Mouse (Mus musculus): ENCODE measurements at regions not wholly inside any gene's neighbourhood (a gene's known extent, or its start where the extent isn't known, plus 50 kb on each side); places are given as distances from the start of the nearest gene placed in this dataset.
"Not testable (repeated sequence)": the region's sequence is repeated elsewhere in the genome, so short reads cannot be mapped to it uniquely, and the experiment has no call there.

DNA sequence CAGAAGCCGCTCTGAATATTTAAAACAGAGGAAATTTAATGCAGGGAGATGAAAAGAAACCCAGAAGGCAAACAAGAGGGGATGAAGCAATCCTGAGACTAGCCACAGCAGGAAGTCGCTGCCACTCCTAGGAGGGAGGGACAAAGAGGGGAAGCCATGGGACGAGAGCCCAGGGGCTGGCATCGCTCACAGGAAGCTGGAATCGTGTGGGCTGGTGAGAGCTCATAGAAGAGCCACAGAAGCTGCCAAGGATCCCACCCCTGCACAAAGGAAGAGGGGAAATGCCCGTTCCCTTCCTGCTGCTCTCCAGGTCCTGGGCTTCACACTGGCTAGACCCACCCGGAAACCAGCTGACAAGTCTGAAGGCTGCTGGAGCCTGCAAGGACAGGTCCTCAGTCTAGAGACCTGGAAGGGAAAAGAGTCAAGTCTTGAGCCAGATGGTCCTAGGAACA is 101.4 kb upstream of the Klf3 start:
- H3K9ac ChIP-seq (ENCODE audit: insufficient read depth, low read depth) = no peak overlapping the region
- TF ChIP-seq ETS1 (conservative IDR thresholded peaks at IDR 0.05; ENCODE audit: low read depth, low read length) (no peak), EP300 (IDR thresholded peaks at IDR 0.05; ENCODE audit: low read length) (no peak), SIN3A (IDR thresholded peaks at IDR 0.05; ENCODE audit: low read length) (no peak), BHLHE40 (IDR thresholded peaks at IDR 0.05; ENCODE audit: low read depth, low read length) (no peak), PAX5 (IDR thresholded peaks at IDR 0.05; ENCODE audit: low read length) (no peak), CHD1 (IDR thresholded peaks at IDR 0.05; ENCODE audit: low read depth, low read length) (no peak), USF1 (IDR thresholded peaks at IDR 0.05; ENCODE audit: low read depth, low read length) (no peak), CTCF (conservative IDR thresholded peaks at IDR 0.05 in 1 of 2, IDR thresholded peaks at IDR 0.05 in 1 of 2; ENCODE audit: low read depth in 2 of 2, low read length in 2 of 2) (no peak), TCF12 (IDR thresholded peaks at IDR 0.05; ENCODE audit: low read depth, low read length) (no peak), USF2 (conservative IDR thresholded peaks at IDR 0.05; ENCODE audit: low read depth, low read length) (no peak), ZKSCAN1 (IDR thresholded peaks at IDR 0.05; ENCODE audit: borderline replicate concordance, low read depth, low read length) (no peak)
- H3K4me3 ChIP-seq (replicated peaks in 1 of 3; ENCODE audit: low read depth in 2 of 3, low read length in 2 of 3, poor library complexity in 1 of 3) = no peak overlapping the region
- in situ Hi-C loops (cut with MboI; ENCODE audit: low pct_ligation_motif_present, low pct_unique_long_range_greater_than_20kb, low sequenced_read_pairs) = no loop called here
- H3K9me3 ChIP-seq (replicated peaks; ENCODE audit: low read length) = no peaks in the 10 kb centered on the region
- dilution Hi-C loops (cut with MboI; ENCODE audit: extremely low pct_ligation_motif_present, extremely low pct_unique_long_range_greater_than_20kb, low sequenced_read_pairs) = no loop called here
- H3K27me3 ChIP-seq (replicated peaks) = no peaks in the 10 kb centered on the region
- no peak overlapping the region for H3K27ac ChIP-seq (ENCODE audit: insufficient read depth, low read depth)
- H3K79me2 ChIP-seq (replicated peaks; ENCODE audit: control insufficient read depth, extremely low read depth, insufficient read depth, poor library complexity, severe bottlenecking) = no peaks in the 10 kb centered on the region
- no peaks in the 10 kb centered on the region for H3K36me3 ChIP-seq (replicated peaks in 1 of 2; ENCODE audit: control insufficient read depth in 1 of 2, insufficient read depth in 1 of 2, low read length in 1 of 2)
- 0 out of 2 replicates have a peak overlapping the region, but pooled peaks have one; percentile 3 for H3K4me2 ChIP-seq (ENCODE audit: insufficient read depth, low read depth, poor library complexity, severe bottlenecking)
- peaks cover 13 to 35% of the 10 kb centered on the region in 2 experiments for H3K4me1 ChIP-seq (ENCODE audit: control insufficient read depth in 1 of 2, insufficient read depth in 2 of 2)
- no peak for DNase-seq (ENCODE audit: extremely low read depth)

DNA sequence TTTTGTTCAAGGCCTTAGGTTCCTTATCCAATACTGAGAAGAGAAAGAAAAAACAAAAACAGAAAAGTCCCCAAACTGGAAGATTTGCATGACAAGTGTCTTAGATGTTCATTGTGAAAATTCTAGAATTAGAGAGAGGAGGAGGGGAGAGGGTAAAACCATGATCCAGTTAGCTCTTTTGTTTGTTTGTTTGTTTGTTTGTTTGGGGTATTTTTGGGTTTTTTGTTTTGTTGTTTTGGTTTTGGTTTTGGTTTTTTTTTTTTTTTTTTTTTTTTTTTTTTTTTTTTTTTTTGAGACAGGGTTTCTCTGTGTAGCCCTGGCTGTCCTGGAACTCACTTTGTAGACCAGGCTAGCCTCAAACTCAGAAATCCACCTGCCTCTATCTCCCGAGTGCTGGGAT is 100.8 kb upstream of the Klf3 start:
- H3K36me3 ChIP-seq (replicated peaks in 1 of 2; ENCODE audit: control insufficient read depth in 1 of 2, insufficient read depth in 1 of 2, low read length in 1 of 2); H3K27me3 ChIP-seq (replicated peaks); H3K4me2 ChIP-seq (ENCODE audit: insufficient read depth, low read depth, poor library complexity, severe bottlenecking); H3K27ac ChIP-seq (ENCODE audit: insufficient read depth, low read depth); dilution Hi-C loops (cut with MboI; ENCODE audit: extremely low pct_ligation_motif_present, extremely low pct_unique_long_range_greater_than_20kb, low sequenced_read_pairs); in situ Hi-C loops (cut with MboI; ENCODE audit: low pct_ligation_motif_present, low pct_unique_long_range_greater_than_20kb, low sequenced_read_pairs); H3K4me3 ChIP-seq (replicated peaks in 1 of 3; ENCODE audit: low read depth in 2 of 3, low read length in 2 of 3, poor library complexity in 1 of 3); H3K9me3 ChIP-seq (replicated peaks; ENCODE audit: low read length); H3K79me2 ChIP-seq (replicated peaks; ENCODE audit: control insufficient read depth, extremely low read depth, insufficient read depth, poor library complexity, severe bottlenecking); H3K9ac ChIP-seq (ENCODE audit: insufficient read depth, low read depth): not testable (repeated sequence)
- peak; percentile 26 for DNase-seq (ENCODE audit: extremely low read depth)
- peaks cover 13 to 36% of the 10 kb centered on the region in 2 experiments for H3K4me1 ChIP-seq (ENCODE audit: control insufficient read depth in 1 of 2, insufficient read depth in 2 of 2)
- peak; percentile 76 for TF ChIP-seq ZNF384 (IDR thresholded peaks at IDR 0.05; ENCODE audit: low read depth, low read length)

GRCm38 (mm10) chr5:64703091-64703872 is 99.9 kb upstream of the Klf3 start:
- H3K27ac ChIP-seq (ENCODE audit: insufficient read depth, low read depth) = no peak overlapping the region
- no peaks in the 10 kb centered on the region for H3K9me3 ChIP-seq (replicated peaks; ENCODE audit: low read length)
- no peak overlapping the region for H3K4me3 ChIP-seq (replicated peaks in 1 of 3; ENCODE audit: low read depth in 2 of 3, low read length in 2 of 3, poor library complexity in 1 of 3)
- no peaks in the 10 kb centered on the region for H3K79me2 ChIP-seq (replicated peaks; ENCODE audit: control insufficient read depth, extremely low read depth, insufficient read depth, poor library complexity, severe bottlenecking)
- in situ Hi-C loops (cut with MboI; ENCODE audit: low pct_ligation_motif_present, low pct_unique_long_range_greater_than_20kb, low sequenced_read_pairs) = no loop called here
- no peak overlapping the region for H3K4me2 ChIP-seq (ENCODE audit: insufficient read depth, low read depth, poor library complexity, severe bottlenecking)
- DNase-seq (ENCODE audit: extremely low read depth) = no peak
- TF ChIP-seq ZKSCAN1 (IDR thresholded peaks at IDR 0.05; ENCODE audit: borderline replicate concordance, low read depth, low read length) (no peak), CHD1 (IDR thresholded peaks at IDR 0.05; ENCODE audit: low read depth, low read length) (no peak)
- no peaks in the 10 kb centered on the region for H3K27me3 ChIP-seq (replicated peaks)
- H3K4me1 ChIP-seq (ENCODE audit: control insufficient read depth in 1 of 2, insufficient read depth in 2 of 2) = peaks cover 13 to 36% of the 10 kb centered on the region in 2 experiments
- no peak overlapping the region for H3K9ac ChIP-seq (ENCODE audit: insufficient read depth, low read depth)
- dilution Hi-C loops (cut with MboI; ENCODE audit: extremely low pct_ligation_motif_present, extremely low pct_unique_long_range_greater_than_20kb, low sequenced_read_pairs) = no loop called here
- no peaks in the 10 kb centered on the region for H3K36me3 ChIP-seq (replicated peaks in 1 of 2; ENCODE audit: control insufficient read depth in 1 of 2, insufficient read depth in 1 of 2, low read length in 1 of 2)

All from CH12.LX (cell line).